Mouse (Mus musculus): ENCODE measurements around the gene D17H6S53E. TPM values are rescaled to one million over a fixed set of nuclear protein-coding genes. Genes with fewer than 3 reads are reported as not detected.

Gene D17H6S53E
- polyA plus RNA-seq, 1 experiment from 2014 or later, result 10.1 TPM

GRCm38 (mm10) chr17:35082841-35083576 is 43.2 kb upstream of the D17H6S53E start:
- H3K4me3 ChIP-seq (ENCODE audit: control insufficient read depth in 1 of 2, insufficient read depth in 1 of 2, low read depth in 1 of 2, low read length in 2 of 2), result no peak overlapping the region
- 76% methylated on average over 16 of the region's 16 CpGs for WGBS
- peaks cover 9 to 11% of the 10 kb centered on the region in 2 experiments for H3K4me1 ChIP-seq (ENCODE audit: control insufficient read depth in 2 of 2, insufficient read depth in 2 of 2, low read length in 2 of 2)
- no peak overlapping the region for H3K9ac ChIP-seq (ENCODE audit: low read length)
- no peak overlapping the region for H3K27ac ChIP-seq (replicated peaks in 1 of 2; ENCODE audit: control insufficient read depth in 1 of 2, insufficient read depth in 1 of 2, low read depth in 2 of 2, low read length in 2 of 2)
- no peak overlapping the region for H3K4me2 ChIP-seq (ENCODE audit: low read length)
- H3K36me3 ChIP-seq (ENCODE audit: control insufficient read depth, insufficient read depth, low read length), result no peaks in the 10 kb centered on the region
- no peak for ATAC-seq (ENCODE audit: insufficient number of reproducible peaks, insufficient read depth, low FRiP score, low read depth)
- no peaks in the 10 kb centered on the region for H3K9me3 ChIP-seq (ENCODE audit: control insufficient read depth, low read length)
- H3K27me3 ChIP-seq (ENCODE audit: control insufficient read depth, insufficient read depth, low read length), result 0 out of 2 replicates have a peak, but pooled peaks cover 4% of the 10 kb centered on the region

- Histone ChIP-seq H3K27ac (replicated peaks in 1 of 2; ENCODE audit: control insufficient read depth in 1 of 2, insufficient read depth in 1 of 2, low read depth in 2 of 2, low read length in 2 of 2) (no peak overlapping the region), H3K4me3 (ENCODE audit: control insufficient read depth in 1 of 2, insufficient read depth in 1 of 2, low read depth in 1 of 2, low read length in 2 of 2) (no peak overlapping the region), H3K4me1 (ENCODE audit: control insufficient read depth in 2 of 2, insufficient read depth in 2 of 2, low read length in 2 of 2) (peaks cover 9 to 11% of the 10 kb centered on the region in 2 experiments), H3K4me2 (ENCODE audit: low read length) (no peak overlapping the region), H3K9me3 (ENCODE audit: control insufficient read depth, low read length) (no peaks in the 10 kb centered on the region), H3K36me3 (ENCODE audit: control insufficient read depth, insufficient read depth, low read length) (no peaks in the 10 kb centered on the region), H3K27me3 (ENCODE audit: control insufficient read depth, insufficient read depth, low read length) (0 out of 2 replicates have a peak, but pooled peaks cover 4% of the 10 kb centered on the region), H3K9ac (ENCODE audit: low read length) (no peak overlapping the region)
- 62% methylated on average over 3 of the region's 3 CpGs for WGBS
- ATAC-seq (ENCODE audit: insufficient number of reproducible peaks, insufficient read depth, low FRiP score, low read depth), result no peak
These were observed 42.2 kb upstream of the D17H6S53E start for GRCm38 (mm10) chr17:35083929-35084497.

- WGBS, result 54% methylated on average over 7 of the region's 7 CpGs
- ATAC-seq (ENCODE audit: insufficient number of reproducible peaks, insufficient read depth, low FRiP score, low read depth), result no peak
- no peaks in the 10 kb centered on the region for H3K36me3 ChIP-seq (ENCODE audit: control insufficient read depth, insufficient read depth, low read length)
- H3K9ac ChIP-seq (ENCODE audit: low read length), result no peak within 1 kb of the TSS
- 0 out of 2 replicates have a peak, but pooled peaks cover 4% of the 10 kb centered on the region for H3K27me3 ChIP-seq (ENCODE audit: control insufficient read depth, insufficient read depth, low read length)
- peaks cover 6 to 8% of the 10 kb centered on the region in 2 experiments for H3K4me1 ChIP-seq (ENCODE audit: control insufficient read depth in 2 of 2, insufficient read depth in 2 of 2, low read length in 2 of 2)
- no peak within 1 kb of the TSS for H3K4me3 ChIP-seq (ENCODE audit: control insufficient read depth in 1 of 2, insufficient read depth in 1 of 2, low read depth in 1 of 2, low read length in 2 of 2)
- H3K9me3 ChIP-seq (ENCODE audit: control insufficient read depth, low read length), result no peaks in the 10 kb centered on the region
- no peak within 1 kb of the TSS for H3K4me2 ChIP-seq (ENCODE audit: low read length)
- no peak within 1 kb of the TSS for H3K27ac ChIP-seq (replicated peaks in 1 of 2; ENCODE audit: control insufficient read depth in 1 of 2, insufficient read depth in 1 of 2, low read depth in 2 of 2, low read length in 2 of 2)
These were observed 40.8 kb upstream of the D17H6S53E start, which contains the start of gene Ly6g6f for GRCm38 (mm10) chr17:35085208-35085865. Gene Ly6g6f (minus strand): TSS chr17:35085610.

GRCm38 (mm10) chr17:35088151-35088550 is 38.0 kb upstream of the D17H6S53E start:
- ATAC-seq (ENCODE audit: insufficient number of reproducible peaks, insufficient read depth, low FRiP score, low read depth), result no peak
- Histone ChIP-seq H3K27me3 (ENCODE audit: control insufficient read depth, insufficient read depth, low read length) (no peaks in the 10 kb centered on the region), H3K9ac (ENCODE audit: low read length) (no peak overlapping the region), H3K27ac (replicated peaks in 1 of 2; ENCODE audit: control insufficient read depth in 1 of 2, insufficient read depth in 1 of 2, low read depth in 2 of 2, low read length in 2 of 2) (no peak overlapping the region), H3K9me3 (ENCODE audit: control insufficient read depth, low read length) (no peaks in the 10 kb centered on the region), H3K4me3 (ENCODE audit: control insufficient read depth in 1 of 2, insufficient read depth in 1 of 2, low read depth in 1 of 2, low read length in 2 of 2) (no peak overlapping the region), H3K36me3 (ENCODE audit: control insufficient read depth, insufficient read depth, low read length) (peaks cover 21% of the 10 kb centered on the region), H3K4me1 (ENCODE audit: control insufficient read depth in 2 of 2, insufficient read depth in 2 of 2, low read length in 2 of 2) (peaks cover 5 to 10% of the 10 kb centered on the region in 2 experiments), H3K4me2 (ENCODE audit: low read length) (no peak overlapping the region)
- WGBS, result 27% methylated on average over 2 of the region's 2 CpGs

- Histone ChIP-seq H3K36me3 (ENCODE audit: control insufficient read depth, insufficient read depth, low read length) (peaks cover 29% of the 10 kb centered on the region), H3K9ac (ENCODE audit: low read length) (peak within 1 kb of the TSS; percentile 79), H3K9me3 (ENCODE audit: control insufficient read depth, low read length) (no peaks in the 10 kb centered on the region), H3K4me2 (ENCODE audit: low read length) (peak within 1 kb of the TSS; percentile 72), H3K4me1 (ENCODE audit: control insufficient read depth in 2 of 2, insufficient read depth in 2 of 2, low read length in 2 of 2) (peaks cover 5 to 10% of the 10 kb centered on the region in 2 experiments), H3K4me3 (ENCODE audit: control insufficient read depth in 1 of 2, insufficient read depth in 1 of 2, low read depth in 1 of 2, low read length in 2 of 2) (peak within 1 kb of the TSS; percentile 57 to 74), H3K27ac (replicated peaks in 1 of 2; ENCODE audit: control insufficient read depth in 1 of 2, insufficient read depth in 1 of 2, low read depth in 2 of 2, low read length in 2 of 2) (peak within 1 kb of the TSS; percentile 87 to 97), H3K27me3 (ENCODE audit: control insufficient read depth, insufficient read depth, low read length) (no peaks in the 10 kb centered on the region)
- peak; percentile 94 for ATAC-seq (ENCODE audit: insufficient number of reproducible peaks, insufficient read depth, low FRiP score, low read depth)
- 3% methylated on average over 64 of the region's 67 CpGs for WGBS
These were observed 37.1 kb upstream of the D17H6S53E start, which contains the start of gene Abhd16a for GRCm38 (mm10) chr17:35088825-35089644. Gene Abhd16a (plus strand): TSS chr17:35089263.

- peak overlapping the region; percentile 72 for H3K4me2 ChIP-seq (ENCODE audit: low read length)
- peaks cover 42% of the 10 kb centered on the region for H3K36me3 ChIP-seq (ENCODE audit: control insufficient read depth, insufficient read depth, low read length)
- peak overlapping the region; percentile 0 to 87; a peak in 2 of 4 replicates for H3K27ac ChIP-seq (replicated peaks in 1 of 2; ENCODE audit: control insufficient read depth in 1 of 2, insufficient read depth in 1 of 2, low read depth in 2 of 2, low read length in 2 of 2)
- H3K4me3 ChIP-seq (ENCODE audit: control insufficient read depth in 1 of 2, insufficient read depth in 1 of 2, low read depth in 1 of 2, low read length in 2 of 2), result peak overlapping the region; percentile 57 to 74; a peak in 3 of 4 replicates
- H3K9ac ChIP-seq (ENCODE audit: low read length), result peak overlapping the region; percentile 79
- WGBS, result 60% methylated on average over 8 of the region's 8 CpGs
- peaks cover 5 to 10% of the 10 kb centered on the region in 2 experiments for H3K4me1 ChIP-seq (ENCODE audit: control insufficient read depth in 2 of 2, insufficient read depth in 2 of 2, low read length in 2 of 2)
- H3K9me3 ChIP-seq (ENCODE audit: control insufficient read depth, low read length), result no peaks in the 10 kb centered on the region
- ATAC-seq (ENCODE audit: insufficient number of reproducible peaks, insufficient read depth, low FRiP score, low read depth), result no peak
- H3K27me3 ChIP-seq (ENCODE audit: control insufficient read depth, insufficient read depth, low read length), result no peaks in the 10 kb centered on the region
These were observed 35.8 kb upstream of the D17H6S53E start for GRCm38 (mm10) chr17:35090166-35090932.

Data from heart, embryonic 14.5 days (tissue).